ENCODE assay signal across 25 mouse cellular contexts in the genomic region with DNA sequence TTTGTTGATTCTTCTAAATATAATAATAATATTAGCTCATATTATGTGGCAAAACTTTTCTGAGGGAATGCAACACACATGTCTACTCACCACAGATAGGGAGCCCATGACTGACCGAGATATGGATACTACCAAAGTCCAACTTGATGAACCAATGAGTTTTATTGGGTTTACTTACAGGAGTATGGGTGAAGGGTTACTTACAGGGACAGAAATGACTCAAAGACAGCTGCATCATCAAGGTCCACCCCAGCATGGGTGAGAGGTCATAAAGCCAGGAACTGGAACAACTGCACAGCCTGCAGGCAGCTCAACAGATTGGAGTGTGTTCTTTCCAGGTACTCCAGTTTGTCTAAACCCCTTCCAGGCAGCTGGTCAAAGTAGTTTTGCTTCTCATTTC. TPM values are rescaled to one million over a fixed set of nuclear protein-coding genes. Genes with fewer than 3 reads are reported as not detected.
DNase-seq lines count a peak whose midpoint lies in the region; ATAC-seq and TF ChIP-seq lines count a peak whose summit lies in the region.
"Had no signal": no experiment of that assay in that cellular context is flagged by ENCODE, and none has a peak within 500 bp of the region (broad histone marks: within the 10 kb centered on the region; RNA-seq: fewer than 3 reads in every experiment).

No protein-coding gene starts in this region.

- no peaks in the 10 kb centered on the region for H3K36me3 ChIP-seq in intestine, embryonic 15.5 days
- no peaks in the 10 kb centered on the region for H3K36me3 ChIP-seq in intestine, postnatal 0 days (ENCODE audit: control insufficient read depth, insufficient read depth)
- H3K36me3 ChIP-seq in stomach, postnatal 0 days (ENCODE audit: control insufficient read depth, insufficient read depth, low read length): no peaks in the 10 kb centered on the region
- H3K36me3 ChIP-seq: embryonic facial prominence, embryonic 10.5 days; embryonic facial prominence, embryonic 12.5 days; forebrain, embryonic 10.5 days; forebrain, embryonic 12.5 days; G1E had no signal

- DNase-seq in stomach, postnatal 0 days (ENCODE audit: low spot score): no peak
- no peak for DNase-seq in urinary bladder, postnatal 10 days (ENCODE audit: low spot score)
- DNase-seq: adrenal gland, adult 8-10 months; adrenal gland, postnatal 14 days; adrenal gland, postnatal 36 days; B cell, adult 2 months; cerebellum, adult 11-12 months; cerebellum, adult 2 months; cerebellum, adult 9-10 months; cerebellum, postnatal 10 days; cerebellum, postnatal 25 days had no signal

- no peaks in the 10 kb centered on the region for H3K4me1 ChIP-seq in intestine, embryonic 15.5 days (replicated peaks)
- H3K4me1 ChIP-seq in intestine, postnatal 0 days (replicated peaks; ENCODE audit: control insufficient read depth, insufficient read depth, low read length): no peaks in the 10 kb centered on the region
- no peaks in the 10 kb centered on the region for H3K4me1 ChIP-seq in stomach, postnatal 0 days (replicated peaks; ENCODE audit: control insufficient read depth, insufficient read depth)
- H3K4me1 ChIP-seq: embryonic facial prominence, embryonic 10.5 days; embryonic facial prominence, embryonic 12.5 days; forebrain, embryonic 10.5 days; forebrain, embryonic 12.5 days had no signal

- H3K4me3 ChIP-seq in intestine, embryonic 15.5 days (replicated peaks): no peak overlapping the region
- no peak overlapping the region for H3K4me3 ChIP-seq in intestine, postnatal 0 days (ENCODE audit: low read depth, low read length)
- no peak overlapping the region for H3K4me3 ChIP-seq in stomach, postnatal 0 days (ENCODE audit: low read depth, low read length)
- H3K4me3 ChIP-seq: embryonic facial prominence, embryonic 10.5 days; embryonic facial prominence, embryonic 12.5 days; forebrain, embryonic 10.5 days; forebrain, embryonic 12.5 days had no signal

- WGBS in intestine, embryonic 15.5 days: 56% methylated on average over 1 of the region's 1 CpGs
- WGBS in intestine, postnatal 0 days: 47% methylated on average over 1 of the region's 1 CpGs
- 82% methylated on average over 1 of the region's 1 CpGs for WGBS in stomach, postnatal 0 days

- no peak overlapping the region for H3K27ac ChIP-seq in intestine, embryonic 15.5 days
- no peak overlapping the region for H3K27ac ChIP-seq in intestine, postnatal 0 days (ENCODE audit: low read depth, low read length)
- no peak overlapping the region for H3K27ac ChIP-seq in stomach, postnatal 0 days (replicated peaks)
- H3K27ac ChIP-seq: embryonic facial prominence, embryonic 10.5 days; embryonic facial prominence, embryonic 12.5 days; forebrain, embryonic 10.5 days; forebrain, embryonic 12.5 days had no signal

- no peaks in the 10 kb centered on the region for H3K27me3 ChIP-seq in intestine, embryonic 15.5 days (replicated peaks)
- H3K27me3 ChIP-seq in intestine, postnatal 0 days (replicated peaks; ENCODE audit: control insufficient read depth, insufficient read depth, low read length): no peaks in the 10 kb centered on the region
- no peaks in the 10 kb centered on the region for H3K27me3 ChIP-seq in stomach, postnatal 0 days (ENCODE audit: control insufficient read depth, insufficient read depth, low read length)
- H3K27me3 ChIP-seq: CH12.LX; embryonic facial prominence, embryonic 12.5 days; forebrain, embryonic 12.5 days had no signal

- peak; percentile 77 for ATAC-seq in intestine, embryonic 15.5 days
- peak; percentile 98 for ATAC-seq in intestine, postnatal 0 days
- peak; percentile 35; the same call in 1 of the 2 replicates for ATAC-seq in stomach, postnatal 0 days (ENCODE audit: low FRiP score, low TSS enrichment)
- no peak for ATAC-seq in erythroid progenitor cell, adult 5-6 weeks (replicated peaks; ENCODE audit: low FRiP score, poor library complexity, severe bottlenecking)
- ATAC-seq: activated CD4-positive, CD25-positive, alpha-beta regulatory T cell, adult 4 months; CD4-positive, CD25-positive, alpha-beta regulatory T cell, adult 4 months; forebrain, embryonic 14.5 days; forebrain, embryonic 16.5 days; Patski had no signal

- H3K4me2 ChIP-seq in intestine, embryonic 15.5 days (replicated peaks): no peak overlapping the region
- no peak overlapping the region for H3K4me2 ChIP-seq in intestine, postnatal 0 days (replicated peaks; ENCODE audit: low read depth)
- H3K4me2 ChIP-seq in stomach, postnatal 0 days (replicated peaks; ENCODE audit: low read depth): no peak overlapping the region
- H3K4me2 ChIP-seq: embryonic facial prominence, embryonic 12.5 days; forebrain, embryonic 12.5 days had no signal

- no peaks in the 10 kb centered on the region for H3K9me3 ChIP-seq in intestine, embryonic 15.5 days
- H3K9me3 ChIP-seq in intestine, postnatal 0 days (ENCODE audit: control insufficient read depth): no peaks in the 10 kb centered on the region
- no peaks in the 10 kb centered on the region for H3K9me3 ChIP-seq in stomach, postnatal 0 days (ENCODE audit: control insufficient read depth, low read length)
- H3K9me3 ChIP-seq: embryonic facial prominence, embryonic 10.5 days; embryonic facial prominence, embryonic 12.5 days; forebrain, embryonic 10.5 days; forebrain, embryonic 12.5 days; G1E had no signal

- peak; percentile 32; the same call in 1 of the 2 replicates for TF ChIP-seq CTCF in intestine, postnatal 0 days (IDR thresholded peaks at IDR 0.05; ENCODE audit: low read depth)
- TF ChIP-seq CTCF in stomach, postnatal 0 days (IDR thresholded peaks at IDR 0.05; ENCODE audit: low read depth): no peak

- no peak for TF ChIP-seq EP300 in stomach, postnatal 0 days (optimal IDR thresholded peaks at IDR 0.05)

- H3K9ac ChIP-seq in intestine, embryonic 15.5 days: no peak overlapping the region
- no peak overlapping the region for H3K9ac ChIP-seq in intestine, postnatal 0 days (ENCODE audit: low read depth, low read length)
- H3K9ac ChIP-seq in stomach, postnatal 0 days (ENCODE audit: low read length): no peak overlapping the region
- H3K9ac ChIP-seq: embryonic facial prominence, embryonic 12.5 days; forebrain, embryonic 12.5 days had no signal

RNA-seq across cellular contexts. Expression of gene Wdr44, which starts 44.5 kb away (rescaled TPM):
- 8.1 and 9.9 TPM in 2 replicates for polyA plus RNA-seq in intestine, embryonic 15.5 days (2015; fragmentation: Nextera tagmentation; extraction: Ambion mirVana)
- 12.8 and 15.5 TPM in 2 replicates for polyA plus RNA-seq in intestine, postnatal 0 days (2015; fragmentation: Nextera tagmentation; extraction: Ambion mirVana)
- 5.4 and 6.3 TPM in 2 replicates for polyA plus RNA-seq in stomach, postnatal 0 days (2015; fragmentation: Nextera tagmentation; extraction: Ambion mirVana)
- total RNA-seq in erythroid progenitor cell, adult 5-6 weeks (2015; ENCODE audit: low replicate concordance): 91.9 and 97.3 TPM in 2 replicates
- 66.7 and 74.8 TPM in 2 replicates for total RNA-seq in erythroid progenitor cell, adult 5-6 weeks (2017; ENCODE audit: low replicate concordance)
